Mouse (Mus musculus) adrenal gland, postnatal 10 days (tissue): Measurements from ENCODE around the gene Rfpl4b. TPM values are rescaled to one million over a fixed set of nuclear protein-coding genes. Genes with fewer than 3 reads are reported as not detected.
"Not testable (repeated sequence)": the region's sequence is repeated elsewhere in the genome, so short reads cannot be mapped to it uniquely, and the experiment has no call there.

Experiments
- DNase-seq: peaks from one replicate; pipeline ENCODE4 v3.0.0; 2021; ENCODE audit warnings: mixed read lengths
- long read RNA-seq, 2 experiments: library from polyadenylated mRNA; stranded (forward); transcript quantifications; one replicate each; pipeline ENCODE4 v2.0.0; 2021
- total RNA-seq, 2 experiments: library from RNA; stranded (reverse); gene quantifications; 2 replicates each; pipeline ENCODE4 v1.2.3; 2021

Gene Rfpl4b
- total RNA-seq: not detected
- long read RNA-seq, experiment 1: 0 reads
- long read RNA-seq, experiment 2: 0 reads

DNA sequence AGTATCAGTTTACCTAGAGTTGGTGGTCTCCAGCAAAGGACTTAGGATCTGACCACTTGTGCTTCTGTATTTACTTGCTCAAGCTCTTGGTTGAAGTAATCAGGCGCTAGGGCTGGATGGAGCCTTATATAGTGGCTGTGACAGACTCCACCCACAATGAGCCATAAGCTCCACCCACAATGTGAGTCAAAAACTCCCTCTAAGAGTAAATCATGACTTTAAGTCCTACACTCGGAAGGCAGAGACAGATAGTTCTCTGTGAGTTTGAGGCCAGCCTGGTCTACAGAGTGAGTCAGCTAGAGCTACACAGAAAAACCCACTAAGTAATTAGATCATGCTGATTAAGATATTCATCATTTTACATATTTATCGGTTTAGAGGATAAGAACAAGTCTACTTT lies at the start of gene Rfpl4b:
Rfpl4b (minus strand) TSS at position 101 of the 400 bp plus-strand sequence.
- no peak for DNase-seq

DNA sequence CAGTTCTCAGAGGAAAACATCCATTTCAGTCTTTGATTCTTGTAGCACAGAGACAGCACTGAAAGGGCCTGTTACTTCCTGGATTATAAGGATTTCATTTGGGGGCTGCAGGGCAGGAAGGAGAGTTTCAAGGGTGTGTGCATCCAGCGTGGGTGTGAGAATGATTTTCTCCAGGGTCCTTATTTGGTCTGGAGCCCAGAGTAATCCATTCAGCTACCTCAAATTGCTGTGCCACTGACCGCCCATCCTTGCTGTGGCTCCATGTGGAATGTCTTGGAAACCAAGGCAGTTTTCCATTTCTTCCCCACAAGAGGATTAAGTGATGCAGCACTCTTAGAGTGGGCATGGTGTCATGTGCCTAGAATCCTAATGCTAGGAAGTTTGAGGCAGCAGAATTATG lies 33.6 kb upstream of the Rfpl4b start:
- no peak for DNase-seq

DNA sequence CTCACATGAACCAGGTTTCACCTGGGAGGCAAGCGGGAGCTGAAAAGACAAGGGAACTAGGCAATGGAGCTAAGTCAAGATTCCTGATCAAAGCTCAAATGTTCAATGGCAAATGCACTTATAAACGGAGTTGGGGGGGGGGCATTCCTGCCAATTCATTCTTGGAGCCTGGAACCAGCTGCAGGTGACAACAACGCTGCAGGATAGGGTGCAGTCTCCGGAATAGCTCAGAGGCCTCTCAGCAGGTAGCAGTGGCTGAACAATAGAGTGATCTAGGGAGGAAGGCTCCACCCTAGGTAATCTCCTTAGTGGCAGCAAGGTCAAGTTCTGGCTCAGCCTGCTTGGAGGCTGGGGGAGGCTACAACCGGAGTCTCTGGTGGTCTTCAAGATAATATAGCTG lies 28.4 kb upstream of the Rfpl4b start:
- DNase-seq: not testable (repeated sequence)

DNA sequence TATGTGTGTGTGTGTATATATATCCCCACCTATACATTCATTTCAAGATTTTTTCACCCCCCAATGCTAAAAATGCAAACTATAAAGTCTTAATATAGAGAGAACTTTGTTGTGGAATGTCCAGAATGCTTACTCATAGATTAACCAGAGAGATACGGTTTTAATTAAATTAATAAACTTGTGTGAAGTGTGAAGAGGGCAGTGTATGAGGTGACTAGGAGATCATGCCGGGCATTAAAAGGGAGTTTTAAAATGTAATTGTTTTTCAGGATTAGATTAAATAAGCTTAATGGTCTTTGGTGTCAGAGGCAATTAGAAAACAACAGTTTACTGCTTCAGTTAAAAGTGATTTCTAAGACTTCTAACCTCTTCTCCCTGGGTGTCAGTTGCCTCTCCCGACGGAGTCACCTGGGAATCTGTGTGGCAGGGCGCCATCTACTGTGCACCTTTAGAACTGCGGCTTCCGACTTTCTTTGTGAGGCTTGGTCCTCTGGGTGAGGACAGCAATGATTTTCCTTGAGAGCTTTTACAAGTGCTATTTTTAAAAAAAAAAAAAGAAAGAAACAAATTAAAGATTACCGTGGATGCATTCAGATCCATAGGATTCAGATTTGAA lies 27.4 kb upstream of the Rfpl4b start:
- DNase-seq: peak; percentile 82

- no peak for DNase-seq
Measured at GRCm38 (mm10) chr10:38848231-38848630, 26.7 kb upstream of the Rfpl4b start.

- no peak for DNase-seq
Measured at GRCm38 (mm10) chr10:38823741-38824140, 2.2 kb upstream of the Rfpl4b start.

- no peak for DNase-seq
Measured at GRCm38 (mm10) chr10:38806056-38806455, 15.5 kb downstream of the Rfpl4b start.

DNA sequence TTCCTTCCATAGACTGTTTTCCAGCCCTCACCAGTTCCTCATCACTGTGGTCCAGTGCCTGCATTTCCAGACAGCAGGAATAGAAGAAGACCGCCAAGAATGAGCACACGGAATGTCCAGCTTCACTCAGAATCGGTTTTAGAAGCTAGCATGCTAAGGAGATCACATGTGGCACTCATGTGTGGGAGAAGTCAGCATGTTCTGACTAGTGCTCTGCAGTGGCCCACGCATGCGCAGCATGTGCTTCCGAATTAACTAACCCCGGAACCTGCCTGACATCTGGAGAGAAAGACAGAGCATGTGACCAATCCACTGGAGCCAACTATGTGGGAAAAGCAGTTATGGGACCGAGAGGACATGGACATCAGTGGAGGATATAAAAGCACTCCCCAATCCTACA lies 17.5 kb downstream of the Rfpl4b start:
- DNase-seq: no peak

DNA sequence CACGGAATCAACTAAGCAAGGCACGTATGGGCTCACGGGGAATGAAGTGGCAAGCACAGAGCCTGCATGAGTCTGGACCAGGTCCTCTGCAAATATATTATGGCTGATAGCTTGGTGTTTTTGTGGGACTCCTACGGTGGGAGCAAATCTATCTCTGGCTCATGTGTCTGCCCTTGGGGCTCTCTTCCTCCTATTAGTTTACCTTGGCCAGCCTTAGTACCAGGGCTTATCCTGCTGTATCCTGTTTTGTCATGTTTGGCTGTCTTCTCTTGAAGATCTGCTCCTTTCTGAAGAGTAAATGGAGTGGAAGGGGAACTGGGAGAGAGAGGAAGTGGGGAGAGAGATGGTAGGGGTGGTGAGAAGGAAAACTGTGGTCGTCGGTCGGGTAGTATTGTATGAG lies 18.3 kb downstream of the Rfpl4b start:
- DNase-seq: no peak

DNA sequence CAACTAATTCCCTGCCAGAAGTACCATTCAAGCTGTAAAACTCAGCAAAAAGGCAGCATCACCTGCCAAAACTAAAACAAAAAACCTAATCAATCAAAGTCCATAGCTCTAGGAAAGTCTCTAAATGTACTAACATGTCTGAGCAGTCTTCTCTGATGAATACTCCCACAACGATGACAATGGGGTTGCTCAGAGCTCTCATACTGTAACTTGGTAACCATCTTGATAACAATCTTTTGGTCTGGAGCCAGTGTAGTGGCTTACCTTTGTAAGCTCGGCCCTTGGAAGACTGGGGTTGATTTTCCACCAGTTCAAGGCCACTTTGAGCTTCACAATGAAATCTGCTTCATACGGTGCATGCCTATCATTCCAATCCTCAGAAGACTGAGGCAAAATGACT lies 33.0 kb downstream of the Rfpl4b start:
- DNase-seq: no peak

Other genes with a start within 250 kb of the Rfpl4b start
- 100 to 1,000 TPM; 106 to 136 TPM for gene Lama4, start 143.7 kb upstream of the Rfpl4b start, total RNA-seq